Mouse (Mus musculus) left cerebral cortex, adult 2 months (tissue): ENCODE data around the gene Cdh5. TPM values are rescaled to one million over a fixed set of nuclear protein-coding genes. Genes with fewer than 3 reads are reported as not detected.
A peak's percentile ranks its signal among the peaks of the same experiment; 100 is the strongest.
"Not testable (repeated sequence)": the region's sequence is repeated elsewhere in the genome, so short reads cannot be mapped to it uniquely, and the experiment has no call there.

Experiments used
- DNase-seq, 2 experiments: peaks; one replicate each; pipeline ENCODE4 v3.0.0; 2021 to 2022; ENCODE audit warnings: low spot score in 2 of 2, mixed read lengths in 1 of 2; ENCODE audit errors: extremely low spot score in 1 of 2
- H3K27ac ChIP-seq: fragments of 200-600 bp; 2 replicates; pipeline ENCODE4 v1.8.1; 2022
- H3K4me3 ChIP-seq: fragments of 200-600 bp; 2 replicates; pipeline ENCODE4 v1.8.1; 2022
- CTCF ChIP-seq: fragments of 200-600 bp; IDR thresholded peaks from 2 replicates; pipeline ENCODE4 v1.8.1; 2022; ENCODE audit warnings: antibody characterized with exemption, mild to moderate bottlenecking, moderate library complexity
- intact Hi-C: fragments of 180-260 bp; cut with DNase I; formaldehyde crosslinking; loops from one replicate; pipeline ENCODE4 v1.15.1; 2025
- total RNA-seq, 2 experiments: library from RNA; stranded (reverse); gene quantifications; 2 replicates each; pipeline ENCODE4 v1.2.3; 2021

Gene Cdh5
- total RNA-seq, 2 experiments from 2014 or later, result 11.7 to 12.0 TPM

- H3K4me3 ChIP-seq, result no peak overlapping the region
- no peak overlapping the region for H3K27ac ChIP-seq
- DNase-seq, result peak in 1 of 2 experiments; percentile 9
- TF ChIP-seq CTCF, result no peak
- intact Hi-C loops, result no loop called here
Observed at GRCm38 (mm10) chr8:104070949-104071348, 30.5 kb upstream of the Cdh5 start.

GRCm38 (mm10) chr8:104075079-104075478 lies 26.3 kb upstream of the Cdh5 start:
- Histone ChIP-seq H3K4me3 (no peak overlapping the region), H3K27ac (no peak overlapping the region)
- no peak for TF ChIP-seq CTCF
- intact Hi-C loops, result no loop called here
- no peak for DNase-seq

GRCm38 (mm10) chr8:104076541-104077412 lies 24.6 kb upstream of the Cdh5 start:
- intact Hi-C loops, result loop anchor here (2.0 kb wide), 1 partner anchor 44 kb away; no protein-coding TSS in a partner anchor

GRCm38 (mm10) chr8:104078091-104078490 lies 23.3 kb upstream of the Cdh5 start:
- Histone ChIP-seq H3K27ac (no peak overlapping the region), H3K4me3 (no peak overlapping the region)
- intact Hi-C loops, result no loop called here
- no peak for TF ChIP-seq CTCF
- DNase-seq, result no peak

More at GRCm38 (mm10) chr8:104076541-104077412, 24.6 kb upstream of the Cdh5 start:
- no peak overlapping the region for H3K4me3 ChIP-seq
- TF ChIP-seq CTCF, result peak; percentile 81
- H3K27ac ChIP-seq, result no peak overlapping the region
- DNase-seq, result peak; percentile 38 to 45

- Histone ChIP-seq H3K27ac (no peak overlapping the region), H3K4me3 (no peak overlapping the region)
- intact Hi-C loops, result no loop called here
- no peak for DNase-seq
- TF ChIP-seq CTCF, result no peak; the same call in 1 of the 2 replicates
Observed at GRCm38 (mm10) chr8:104085281-104085680, 16.1 kb upstream of the Cdh5 start.

- intact Hi-C loops, result no loop called here
- no peak; the same call in 1 of the 2 replicates for TF ChIP-seq CTCF
- Histone ChIP-seq H3K27ac (no peak overlapping the region), H3K4me3 (no peak overlapping the region)
- DNase-seq, result no peak
Observed at GRCm38 (mm10) chr8:104086615-104087014, 14.8 kb upstream of the Cdh5 start.

GRCm38 (mm10) chr8:104087091-104087490 lies 14.3 kb upstream of the Cdh5 start:
- Histone ChIP-seq H3K4me3 (no peak overlapping the region), H3K27ac (no peak overlapping the region)
- intact Hi-C loops, result no loop called here
- no peak for DNase-seq
- TF ChIP-seq CTCF, result no peak; the same call in 1 of the 2 replicates

- intact Hi-C loops, H3K27ac ChIP-seq, H3K4me3 ChIP-seq, DNase-seq: not testable (repeated sequence)
Observed at GRCm38 (mm10) chr8:104087878-104088277, 13.5 kb upstream of the Cdh5 start.

GRCm38 (mm10) chr8:104088881-104089280 lies 12.5 kb upstream of the Cdh5 start:
- no peak overlapping the region for H3K4me3 ChIP-seq
- no peak for TF ChIP-seq CTCF
- H3K27ac ChIP-seq, result no peak overlapping the region
- intact Hi-C loops, result no loop called here
- no peak for DNase-seq

GRCm38 (mm10) chr8:104090993-104091900 lies 10.2 kb upstream of the Cdh5 start:
- intact Hi-C loops, result loop anchor here (2.0 kb wide), 2 partner anchors 56 to 128 kb away; no protein-coding TSS in a partner anchor
- TF ChIP-seq CTCF, result peak; percentile 68
- DNase-seq, H3K27ac ChIP-seq, H3K4me3 ChIP-seq: not testable (repeated sequence)

GRCm38 (mm10) chr8:104093336-104093735 lies 8.1 kb upstream of the Cdh5 start:
- DNase-seq, result no peak
- intact Hi-C loops, result no loop called here
- H3K27ac ChIP-seq, result no peak overlapping the region
- TF ChIP-seq CTCF, result no peak
- no peak overlapping the region for H3K4me3 ChIP-seq

GRCm38 (mm10) chr8:104095595-104095994 lies 5.8 kb upstream of the Cdh5 start:
- no peak for DNase-seq
- no peak for TF ChIP-seq CTCF
- intact Hi-C loops, result loop anchor here (5.0 kb wide), 1 partner anchor 247 kb away; no protein-coding TSS in a partner anchor
- Histone ChIP-seq H3K27ac (no peak overlapping the region), H3K4me3 (no peak overlapping the region)
